Mouse (Mus musculus) kidney, postnatal 25 days (tissue): Measurements from ENCODE around the gene Uaca.
"Not testable (repeated sequence)": the region's sequence is repeated elsewhere in the genome, so short reads cannot be mapped to it uniquely, and the experiment has no call there.

Experiments used
- DNase-seq, 2 experiments: peaks; one replicate each; pipeline ENCODE4 v3.0.0; 2021; ENCODE audit warnings: mixed read lengths in 2 of 2

The Uaca gene

DNA sequence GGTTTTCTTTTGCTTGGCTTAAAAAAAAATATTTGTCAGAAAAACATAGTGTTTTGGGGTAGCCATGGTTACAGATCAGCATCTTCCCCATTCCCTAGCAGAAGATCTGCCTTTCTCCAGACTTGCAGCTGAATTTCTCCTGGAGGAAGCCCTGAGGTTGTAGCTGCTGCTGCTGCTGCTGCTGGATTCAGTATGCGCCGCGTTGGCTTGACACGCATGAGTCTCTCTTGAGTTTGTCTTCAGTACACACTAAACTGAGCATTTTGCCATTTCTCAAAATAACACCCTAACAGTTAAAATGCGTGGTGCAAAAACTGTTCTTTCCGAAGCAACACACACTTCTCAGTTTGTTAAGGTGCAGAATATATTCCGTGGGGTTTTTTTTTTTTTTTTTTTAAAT, 1.7 kb downstream of the Uaca start:
- DNase-seq = no peak

GRCm38 (mm10) chr9:60797126-60797525, 2.8 kb downstream of the Uaca start:
- no peak for DNase-seq

- no peak for DNase-seq
These were observed 4.7 kb downstream of the Uaca start for GRCm38 (mm10) chr9:60799061-60799460.

GRCm38 (mm10) chr9:60800663-60801382, 6.5 kb downstream of the Uaca start:
- no peak for DNase-seq

DNA sequence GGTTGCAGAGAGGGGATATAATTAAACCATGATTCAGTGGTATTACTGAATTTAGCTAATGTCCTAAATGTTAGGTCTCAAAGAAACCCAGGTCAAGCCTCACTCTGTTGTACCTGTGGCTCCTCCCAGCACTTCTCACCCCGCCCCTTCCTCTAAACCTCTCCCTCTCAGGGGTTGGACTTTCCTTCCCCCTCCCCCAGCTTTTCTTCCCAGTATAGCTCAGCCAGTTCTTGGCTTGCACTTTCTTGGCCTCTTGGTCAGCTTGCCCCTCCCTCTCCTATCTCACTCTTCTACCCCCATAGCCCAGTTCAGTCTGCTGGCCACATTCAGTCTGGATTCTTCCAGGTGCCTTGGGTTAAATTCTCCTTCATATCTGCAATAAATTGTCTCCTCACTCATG, 7.4 kb downstream of the Uaca start:
- DNase-seq = peak; percentile 18 to 53

GRCm38 (mm10) chr9:60802341-60802740, 8.0 kb downstream of the Uaca start:
- DNase-seq = no peak

DNA sequence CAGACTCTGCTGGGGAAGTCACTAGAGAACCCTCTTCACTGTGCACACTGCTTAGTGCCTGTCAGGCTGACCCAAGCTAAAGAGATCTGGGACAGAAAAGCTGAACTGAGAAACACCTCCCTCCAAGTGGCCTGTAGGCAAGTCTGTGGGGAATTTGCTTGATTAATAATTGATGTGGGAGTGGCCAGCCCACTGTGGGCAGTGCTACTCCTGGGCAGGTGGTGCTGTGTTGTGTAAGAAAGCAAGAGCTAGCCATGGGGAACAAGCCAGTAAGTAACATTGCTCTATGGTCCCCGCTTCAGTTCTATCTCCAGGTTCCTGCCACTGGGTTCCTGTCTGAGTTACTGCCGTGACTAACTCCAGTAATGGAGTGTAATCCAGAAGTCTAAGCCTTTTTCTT, 11.7 kb downstream of the Uaca start:
- DNase-seq = peak; percentile 59 to 80

DNA sequence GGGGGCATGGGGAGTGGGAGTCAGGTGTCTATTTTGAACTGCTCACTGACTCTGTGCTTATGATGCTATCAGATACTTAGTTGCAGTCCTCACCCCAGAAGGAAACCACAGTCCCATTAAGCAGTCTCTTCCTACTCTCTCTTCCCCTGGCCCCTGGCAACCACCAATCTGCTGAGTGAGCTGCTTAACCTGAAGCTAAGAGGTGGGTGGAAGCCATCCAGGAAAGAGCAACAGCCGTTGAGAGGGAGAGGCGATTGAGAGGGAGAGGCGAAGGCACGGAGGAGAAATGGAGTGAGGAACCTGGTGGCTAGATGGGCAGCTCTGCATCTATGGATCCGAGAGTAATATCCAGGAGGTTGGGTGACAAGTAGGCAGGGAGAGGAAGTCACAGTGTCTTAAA, 13.7 kb downstream of the Uaca start:
- DNase-seq = no peak

GRCm38 (mm10) chr9:60813139-60813880, 19.0 kb downstream of the Uaca start:
- peak; percentile 62 to 83 for DNase-seq

DNA sequence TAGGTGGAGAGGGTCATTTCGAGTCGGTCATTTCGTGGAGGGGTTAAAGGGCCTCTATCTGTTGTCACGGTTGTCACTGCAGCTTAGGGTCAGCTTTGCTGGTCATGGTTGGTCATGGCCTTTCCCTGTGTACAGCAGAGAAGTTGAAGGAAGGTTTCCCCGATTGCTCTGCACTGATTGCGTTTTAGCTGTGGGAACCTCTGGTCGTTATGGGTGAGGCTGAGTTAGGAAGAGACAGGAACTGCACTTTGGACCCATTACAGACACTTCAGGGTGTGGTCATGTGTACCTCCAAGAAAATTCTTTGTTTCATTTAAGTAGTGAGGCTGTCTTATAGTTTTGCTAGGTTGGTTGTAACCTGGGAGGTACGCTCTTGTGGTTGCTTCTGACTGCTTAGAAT, 21.2 kb downstream of the Uaca start:
- no peak for DNase-seq

DNA sequence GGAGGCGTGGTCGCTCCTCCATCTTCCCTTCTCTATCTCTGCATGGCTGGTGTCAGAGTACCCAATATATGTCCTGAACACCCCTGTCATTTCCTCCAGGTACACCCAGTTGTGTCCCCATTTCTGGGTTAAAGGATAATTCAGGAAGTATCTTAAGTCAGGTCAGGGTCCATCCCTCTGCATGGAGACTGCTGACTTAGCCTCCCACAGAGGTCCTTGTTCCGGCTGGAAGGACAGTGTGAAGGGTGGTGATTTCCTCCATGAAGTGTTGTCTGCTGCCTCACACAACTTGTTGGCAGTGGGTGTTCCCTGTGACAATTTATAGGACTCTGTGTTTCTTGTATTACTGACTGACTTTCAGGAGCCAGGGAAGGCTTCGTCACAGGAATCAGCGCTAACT, 23.2 kb downstream of the Uaca start:
- DNase-seq = peak; percentile 55 to 79

GRCm38 (mm10) chr9:60818582-60818981, 24.2 kb downstream of the Uaca start:
- DNase-seq = not testable (repeated sequence)

DNA sequence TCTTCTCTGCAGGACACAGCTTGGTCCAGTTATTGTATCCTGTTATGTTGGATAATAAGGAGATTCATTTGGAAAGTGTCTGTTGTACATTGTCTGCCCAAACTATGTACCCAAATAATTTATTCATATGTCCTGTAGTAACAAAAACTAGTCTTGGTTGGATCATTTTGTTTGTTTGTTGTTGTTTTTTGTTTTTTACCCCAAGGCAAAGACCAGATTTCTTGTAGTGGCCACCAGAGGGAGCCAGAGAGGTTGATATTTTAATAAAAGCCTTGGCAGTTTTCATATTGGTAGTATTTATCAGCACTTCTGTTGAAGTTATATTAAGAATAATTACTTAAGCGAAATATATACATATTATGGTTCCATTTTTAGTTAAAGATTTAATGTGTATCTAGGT, 25.0 kb downstream of the Uaca start:
- DNase-seq = peak; percentile 49 to 74

- no peak for DNase-seq
These were observed 27.2 kb downstream of the Uaca start for GRCm38 (mm10) chr9:60821501-60821900.

DNA sequence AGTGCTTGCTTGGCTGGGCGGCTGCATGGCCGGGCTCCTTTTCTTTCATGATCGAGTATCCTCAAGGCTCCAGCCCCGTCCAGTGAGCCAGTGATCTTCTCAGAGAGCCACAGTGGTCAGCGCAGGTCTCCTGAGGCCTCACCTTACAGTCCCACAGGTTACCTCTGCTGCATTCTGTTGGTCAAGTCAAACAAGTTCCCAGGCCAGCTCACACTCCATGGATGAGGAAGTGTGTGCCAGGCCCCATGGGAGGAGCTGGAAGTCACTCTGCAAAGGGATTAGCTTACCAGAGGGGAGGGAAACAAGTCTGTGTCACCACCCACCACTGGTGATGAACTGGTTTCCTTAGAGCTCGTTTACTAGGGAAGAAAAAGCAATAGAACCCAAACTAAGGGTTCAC, 28.3 kb downstream of the Uaca start:
- DNase-seq = no peak

DNA sequence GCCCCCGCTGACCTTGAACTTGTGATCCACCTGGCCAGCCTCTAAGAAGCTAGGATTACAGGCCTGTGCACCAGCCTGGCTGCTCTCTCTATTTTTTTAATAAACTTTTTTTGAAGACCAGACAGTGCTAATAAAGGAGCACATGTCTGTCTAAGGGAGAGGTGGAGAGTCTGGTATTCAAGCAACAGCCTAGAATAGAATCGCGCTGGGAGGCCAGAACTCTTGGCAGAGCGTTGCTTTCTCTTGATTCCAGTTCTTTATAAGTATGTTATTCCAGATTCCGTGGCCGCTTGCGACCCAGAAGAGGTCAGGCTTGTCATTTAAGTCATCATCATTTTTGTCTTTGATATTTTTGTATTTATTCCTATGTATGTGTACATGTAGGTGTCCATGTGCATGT, 31.2 kb downstream of the Uaca start:
- no peak for DNase-seq

DNA sequence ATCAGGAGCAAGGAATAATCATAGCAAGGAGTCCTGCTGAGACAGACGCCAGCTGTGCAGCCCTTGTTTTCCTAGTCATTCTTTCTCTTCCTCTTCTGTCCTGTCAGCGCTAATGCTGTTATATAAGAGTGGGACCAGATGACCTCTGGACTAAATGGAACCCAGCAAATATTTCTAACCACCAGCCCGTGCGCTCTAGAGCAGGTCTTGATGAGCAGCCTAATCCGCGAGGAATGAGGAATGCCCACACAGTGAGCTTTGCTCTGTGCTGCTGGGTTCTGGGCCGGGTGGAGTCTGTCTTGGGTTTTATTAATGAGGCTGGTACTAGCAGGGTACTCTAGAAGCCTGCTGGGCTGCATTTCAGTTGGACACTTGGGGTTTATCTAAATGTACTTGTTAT, 32.4 kb downstream of the Uaca start:
- peak; percentile 76 to 91 for DNase-seq

GRCm38 (mm10) chr9:60828196-60828595, 33.9 kb downstream of the Uaca start:
- DNase-seq = no peak

GRCm38 (mm10) chr9:60829610-60830009, 35.3 kb downstream of the Uaca start:
- DNase-seq = peak in 1 of 2 experiments; percentile 28

GRCm38 (mm10) chr9:60830079-60830478, 35.7 kb downstream of the Uaca start:
- DNase-seq = no peak

GRCm38 (mm10) chr9:60832233-60832632, 37.9 kb downstream of the Uaca start:
- no peak for DNase-seq

DNA sequence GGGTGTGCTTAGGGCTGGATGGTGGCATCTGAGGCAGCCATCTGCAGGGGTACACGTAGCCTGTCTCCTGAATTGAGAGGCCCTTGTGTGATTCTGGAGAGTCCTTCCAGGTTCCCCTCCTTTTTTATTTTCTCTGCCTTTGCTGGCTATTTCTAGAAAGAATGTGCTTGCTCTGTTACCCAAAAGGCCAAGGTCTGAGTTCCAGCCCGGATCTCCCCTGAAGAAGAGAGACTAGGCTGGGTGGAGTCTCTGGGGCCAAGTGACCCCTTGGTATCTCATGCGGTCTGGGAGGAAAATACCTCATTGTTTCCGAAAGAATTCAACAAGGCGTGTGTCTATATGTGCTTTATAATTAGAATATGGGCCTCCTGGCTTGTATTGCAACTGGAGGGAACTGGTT, 41.8 kb downstream of the Uaca start:
- peak in 1 of 2 experiments; percentile 39 for DNase-seq

GRCm38 (mm10) chr9:60837078-60837448, 42.7 kb downstream of the Uaca start:
- peak in 1 of 2 experiments; percentile 42 for DNase-seq

GRCm38 (mm10) chr9:60837449-60838141, 43.3 kb downstream of the Uaca start:
- peak; percentile 31 to 56 for DNase-seq
